Mouse (Mus musculus) limb, embryonic 12.5 days (tissue): ENCODE measurements around the gene Brwd1. TPM values are rescaled to one million over a fixed set of nuclear protein-coding genes. Genes with fewer than 3 reads are reported as not detected.

Experiments used
- ATAC-seq: fragments of 200-750 bp; cut with Nextera tagmentation; 2 replicates; pipeline ENCODE4 v1.8.0; 2017; ENCODE audit warnings: low read depth, moderate TSS enrichment; ENCODE audit not compliant: insufficient number of reproducible peaks, insufficient read depth, low FRiP score, low TSS enrichment
- H3K27ac ChIP-seq: fragments of 300-500 bp; sonication (generic); 2 replicates; pipeline ENCODE4 v1.5.1; 2016; ENCODE audit warnings: mild to moderate bottlenecking, moderate library complexity
- H3K27me3 ChIP-seq: fragments of 300-500 bp; sonication (generic); 2 replicates; pipeline ENCODE4 v1.6.1; 2016; ENCODE audit warnings: mild to moderate bottlenecking, moderate library complexity
- H3K36me3 ChIP-seq: fragments of 300-500 bp; sonication (generic); 2 replicates; pipeline ENCODE4 v1.6.1; 2016; ENCODE audit warnings: mild to moderate bottlenecking, moderate library complexity
- H3K4me1 ChIP-seq: fragments of 300-500 bp; sonication (generic); replicated peaks from 2 replicates; pipeline ENCODE4 v1.6.1; 2016
- H3K4me2 ChIP-seq: fragments of 300-500 bp; sonication (generic); 2 replicates; pipeline ENCODE4 v1.6.1; 2016; ENCODE audit warnings: mild to moderate bottlenecking, moderate library complexity
- H3K4me3 ChIP-seq: fragments of 300-500 bp; sonication (generic); replicated peaks from 2 replicates; pipeline ENCODE4 v1.5.1; 2016; ENCODE audit warnings: mild to moderate bottlenecking
- H3K9ac ChIP-seq: fragments of 300-500 bp; sonication (generic); replicated peaks from 2 replicates; pipeline ENCODE4 v1.6.1; 2016; ENCODE audit warnings: mild to moderate bottlenecking, moderate library complexity
- H3K9me3 ChIP-seq: fragments of 300-500 bp; sonication (generic); 2 replicates; pipeline ENCODE4 v1.6.1; 2016; ENCODE audit warnings: mild to moderate bottlenecking, moderate library complexity
- WGBS: fragments of 180-500 bp; shearing (Covaris S2); methylation state at CpG from one replicate; pipeline ENCODE4 v1.1.7; 2016; 5-methylcytosine and 5-hydroxymethylcytosine counted together
- polyA plus RNA-seq: library from polyadenylated mRNA; unstranded; fragments of >200 nt; fragmentation: Nextera tagmentation; extraction: Ambion mirVana; gene quantifications from 2 replicates; pipeline ENCODE4 v1.2.1, GENCODE M21; 2016

The Brwd1 gene
- 140 and 144 TPM in 2 replicates for polyA plus RNA-seq

GRCm38 (mm10) chr16:96082301-96083178 is at the start of gene Brwd1:
TSS of gene Brwd1 (minus strand) at chr16:96082526.
- Histone ChIP-seq H3K4me1 (peaks cover 16% of the 10 kb centered on the region), H3K9me3 (no peaks in the 10 kb centered on the region), H3K36me3 (peaks cover 32% of the 10 kb centered on the region), H3K4me2 (peak within 1 kb of the TSS; percentile 72), H3K27ac (peak within 1 kb of the TSS; percentile 98), H3K4me3 (peak within 1 kb of the TSS; percentile 97), H3K27me3 (no peaks in the 10 kb centered on the region), H3K9ac (peak within 1 kb of the TSS; percentile 97)
- ATAC-seq, result peak; percentile 89
- under 1% methylated on average over 95 of the region's 107 CpGs for WGBS

GRCm38 (mm10) chr16:96128466-96128865 is 46.1 kb upstream of the Brwd1 start:
- Histone ChIP-seq H3K4me1 (peaks cover 21% of the 10 kb centered on the region), H3K9ac (peak overlapping the region; percentile 76), H3K4me3 (peak overlapping the region; percentile 93), H3K36me3 (peaks cover 34% of the 10 kb centered on the region), H3K4me2 (peak overlapping the region; percentile 89), H3K27me3 (no peaks in the 10 kb centered on the region), H3K27ac (peak overlapping the region; percentile 96), H3K9me3 (no peaks in the 10 kb centered on the region)
- 2% methylated on average over 9 of the region's 9 CpGs for WGBS
- no peak for ATAC-seq

- Histone ChIP-seq H3K4me3 (peak within 1 kb of the TSS; percentile 93), H3K4me1 (peaks cover 21% of the 10 kb centered on the region), H3K36me3 (peaks cover 40% of the 10 kb centered on the region), H3K9ac (peak within 1 kb of the TSS; percentile 99), H3K27me3 (no peaks in the 10 kb centered on the region), H3K9me3 (no peaks in the 10 kb centered on the region), H3K27ac (peak within 1 kb of the TSS; percentile 98), H3K4me2 (peak within 1 kb of the TSS; percentile 89)
- ATAC-seq, result peak; percentile 97
- under 1% methylated on average over 70 of the region's 72 CpGs for WGBS
Observed at GRCm38 (mm10) chr16:96127657-96128344, 45.5 kb upstream of the Brwd1 start, which contains the start of gene Hmgn1. TSS of gene Hmgn1 (minus strand) at chr16:96127729.

- H3K36me3 ChIP-seq, result peaks cover 46% of the 10 kb centered on the region
- ATAC-seq, result peak; percentile 38
- peak overlapping the region; percentile 93 for H3K4me3 ChIP-seq
- under 1% methylated on average over 52 of the region's 52 CpGs for WGBS
- H3K4me2 ChIP-seq, result peak overlapping the region; percentile 89
- no peaks in the 10 kb centered on the region for H3K27me3 ChIP-seq
- H3K27ac ChIP-seq, result peak overlapping the region; percentile 98
- no peaks in the 10 kb centered on the region for H3K9me3 ChIP-seq
- H3K9ac ChIP-seq, result peak overlapping the region; percentile 99
- peaks cover 21% of the 10 kb centered on the region for H3K4me1 ChIP-seq
Observed at GRCm38 (mm10) chr16:96127288-96127656, 44.9 kb upstream of the Brwd1 start.

- no peaks in the 10 kb centered on the region for H3K27me3 ChIP-seq
- H3K9ac ChIP-seq, result peak overlapping the region; percentile 99
- ATAC-seq, result no peak
- peaks cover 21% of the 10 kb centered on the region for H3K4me1 ChIP-seq
- H3K4me2 ChIP-seq, result peak overlapping the region; percentile 89
- H3K27ac ChIP-seq, result peak overlapping the region; percentile 98
- 5% methylated on average over 19 of the region's 19 CpGs for WGBS
- H3K4me3 ChIP-seq, result peak overlapping the region; percentile 93
- no peaks in the 10 kb centered on the region for H3K9me3 ChIP-seq
- H3K36me3 ChIP-seq, result peaks cover 49% of the 10 kb centered on the region
Observed at GRCm38 (mm10) chr16:96126684-96127171, 44.4 kb upstream of the Brwd1 start.

GRCm38 (mm10) chr16:96120022-96120623 is 37.8 kb upstream of the Brwd1 start:
- no peak for ATAC-seq
- no peak overlapping the region for H3K4me2 ChIP-seq
- peaks cover 46% of the 10 kb centered on the region for H3K36me3 ChIP-seq
- no peak overlapping the region for H3K4me3 ChIP-seq
- no peaks in the 10 kb centered on the region for H3K27me3 ChIP-seq
- peaks cover 3% of the 10 kb centered on the region; the same call in 1 of the 2 replicates for H3K4me1 ChIP-seq
- no peak overlapping the region for H3K9ac ChIP-seq
- 73% methylated on average over 4 of the region's 4 CpGs for WGBS
- peak overlapping the region; percentile 56; the same call in 1 of the 2 replicates for H3K27ac ChIP-seq
- H3K9me3 ChIP-seq, result 0 out of 2 replicates have a peak, but pooled peaks cover 2% of the 10 kb centered on the region

GRCm38 (mm10) chr16:96114729-96115128 is 32.4 kb upstream of the Brwd1 start:
- Histone ChIP-seq H3K4me1 (no peaks in the 10 kb centered on the region), H3K4me3 (no peak overlapping the region), H3K9me3 (0 out of 2 replicates have a peak, but pooled peaks cover 3% of the 10 kb centered on the region), H3K9ac (no peak overlapping the region), H3K27ac (no peak overlapping the region), H3K36me3 (no peaks in the 10 kb centered on the region), H3K4me2 (no peak overlapping the region), H3K27me3 (no peaks in the 10 kb centered on the region)
- 50% methylated on average over 4 of the region's 4 CpGs for WGBS
- ATAC-seq, result no peak

GRCm38 (mm10) chr16:96112769-96113168 is 30.4 kb upstream of the Brwd1 start:
- Histone ChIP-seq H3K9ac (no peak overlapping the region), H3K9me3 (0 out of 2 replicates have a peak, but pooled peaks cover 3% of the 10 kb centered on the region), H3K4me3 (no peak overlapping the region), H3K4me2 (no peak overlapping the region), H3K27ac (no peak overlapping the region), H3K27me3 (no peaks in the 10 kb centered on the region), H3K36me3 (no peaks in the 10 kb centered on the region), H3K4me1 (no peaks in the 10 kb centered on the region)
- WGBS, result 48% methylated on average over 2 of the region's 2 CpGs
- no peak for ATAC-seq

- Histone ChIP-seq H3K36me3 (no peaks in the 10 kb centered on the region), H3K9ac (no peak overlapping the region), H3K4me1 (no peaks in the 10 kb centered on the region), H3K9me3 (0 out of 2 replicates have a peak, but pooled peaks cover 3% of the 10 kb centered on the region), H3K4me2 (no peak overlapping the region), H3K27me3 (no peaks in the 10 kb centered on the region), H3K4me3 (no peak overlapping the region), H3K27ac (no peak overlapping the region)
- no peak for ATAC-seq
- 78% methylated on average over 5 of the region's 5 CpGs for WGBS
Observed at GRCm38 (mm10) chr16:96110655-96111345, 28.5 kb upstream of the Brwd1 start.

- no peak for ATAC-seq
- Histone ChIP-seq H3K4me2 (no peak overlapping the region), H3K4me1 (no peaks in the 10 kb centered on the region), H3K27ac (no peak overlapping the region), H3K9ac (no peak overlapping the region), H3K4me3 (no peak overlapping the region), H3K27me3 (no peaks in the 10 kb centered on the region), H3K36me3 (no peaks in the 10 kb centered on the region), H3K9me3 (no peaks in the 10 kb centered on the region)
- 52% methylated on average over 4 of the region's 4 CpGs for WGBS
Observed at GRCm38 (mm10) chr16:96109673-96110072, 27.3 kb upstream of the Brwd1 start.
